Mouse (Mus musculus) lung, adult 2 months (tissue): Measurements from ENCODE around the gene Mrps18a. TPM values are rescaled to one million over a fixed set of nuclear protein-coding genes. Genes with fewer than 3 reads are reported as not detected.

ENCODE experiments used
- DNase-seq: peaks from one replicate; pipeline ENCODE4 v3.0.0; 2022
- H3K4me1 ChIP-seq: fragments of 200-500 bp; 2 replicates; pipeline ENCODE4 v1.6.1; 2011; ENCODE audit warnings: low read length; ENCODE audit not compliant: control insufficient read depth, insufficient read depth
- H3K4me3 ChIP-seq: fragments of 200-500 bp; replicated peaks from 2 replicates; pipeline ENCODE3; 2011; ENCODE audit warnings: low read depth, mild to moderate bottlenecking, control low read depth, low read length; ENCODE audit errors: extremely low read depth
- CTCF ChIP-seq: fragments of 200-500 bp; IDR thresholded peaks from 2 replicates; pipeline ENCODE4 v1.5.1; 2011; ENCODE audit warnings: mild to moderate bottlenecking, low read length, control low read depth; ENCODE audit not compliant: insufficient read depth
- POLR2A ChIP-seq: fragments of 200-500 bp; IDR thresholded peaks from 2 replicates; pipeline ENCODE4 v1.6.1; 2011; ENCODE audit warnings: low read depth, mild to moderate bottlenecking, control low read depth, low read length, borderline replicate concordance; ENCODE audit errors: extremely low read depth
- WGBS: fragments of 180-500 bp; shearing (Covaris S2); methylation state at CpG from one replicate; pipeline ENCODE4 v1.1.7; 2018; 5-methylcytosine and 5-hydroxymethylcytosine counted together
- polyA plus RNA-seq: library from polyadenylated mRNA; depleted of rRNA; stranded (reverse); fragments of >200 nt; gene quantifications from 2 replicates; pipeline ENCODE4 v1.2.3, GENCODE M21; 2012

Mrps18a gene
- polyA plus RNA-seq, 1 experiment: 44.9 TPM

- no peak overlapping the region for H3K4me3 ChIP-seq
- TF ChIP-seq CTCF (no peak), POLR2A (0 out of 2 replicates have a peak, but pooled peaks have one; percentile 18)
- DNase-seq: no peak
- H3K4me1 ChIP-seq: peaks cover 17% of the 10 kb centered on the region
- WGBS: 31% methylated on average over 8 of the region's 8 CpGs
Measured at GRCm38 (mm10) chr17:46098525-46098924, 12.3 kb upstream of the Mrps18a start.

GRCm38 (mm10) chr17:46101906-46102305 is 8.9 kb upstream of the Mrps18a start:
- 78% methylated on average over 9 of the region's 9 CpGs for WGBS
- peaks cover 17% of the 10 kb centered on the region for H3K4me1 ChIP-seq
- no peak overlapping the region for H3K4me3 ChIP-seq
- TF ChIP-seq CTCF: no peak
- DNase-seq: no peak

- no peak for DNase-seq
- no peak overlapping the region for H3K4me3 ChIP-seq
- WGBS: 55% methylated on average over 8 of the region's 8 CpGs
- peaks cover 17% of the 10 kb centered on the region for H3K4me1 ChIP-seq
- TF ChIP-seq POLR2A (no peak), CTCF (no peak)
Measured at GRCm38 (mm10) chr17:46102608-46103159, 8.1 kb upstream of the Mrps18a start.

GRCm38 (mm10) chr17:46104487-46104886 is 6.3 kb upstream of the Mrps18a start:
- 11% methylated on average over 12 of the region's 12 CpGs for WGBS
- DNase-seq: peak; percentile 64
- H3K4me1 ChIP-seq: peaks cover 9% of the 10 kb centered on the region; the same call in 1 of the 2 replicates
- H3K4me3 ChIP-seq: no peak overlapping the region
- TF ChIP-seq POLR2A (peak; percentile 57; the same call in 1 of the 2 replicates), CTCF (no peak; the same call in 1 of the 2 replicates)

- TF ChIP-seq CTCF: no peak
- no peak for TF ChIP-seq POLR2A
- WGBS: 74% methylated on average over 4 of the region's 4 CpGs
Measured at GRCm38 (mm10) chr17:46108286-46108685, 2.5 kb upstream of the Mrps18a start.

GRCm38 (mm10) chr17:46115489-46115888 is 4.7 kb downstream of the Mrps18a start:
- Histone ChIP-seq H3K4me1 (peaks cover 31% of the 10 kb centered on the region), H3K4me3 (no peak overlapping the region)
- DNase-seq: no peak
- WGBS: 18% methylated on average over 2 of the region's 2 CpGs
- TF ChIP-seq CTCF (no peak), POLR2A (no peak)

More at GRCm38 (mm10) chr17:46108286-46108685, 2.5 kb upstream of the Mrps18a start:
- no peak for DNase-seq
- peaks cover 2% of the 10 kb centered on the region; the same call in 1 of the 2 replicates for H3K4me1 ChIP-seq
- no peak overlapping the region for H3K4me3 ChIP-seq

GRCm38 (mm10) chr17:46116138-46116537 is 5.4 kb downstream of the Mrps18a start:
- no peak for DNase-seq
- Histone ChIP-seq H3K4me1 (peaks cover 31% of the 10 kb centered on the region), H3K4me3 (no peak overlapping the region)
- TF ChIP-seq CTCF (no peak), POLR2A (no peak)
- 51% methylated on average over 11 of the region's 11 CpGs for WGBS

GRCm38 (mm10) chr17:46116881-46117280 is 6.1 kb downstream of the Mrps18a start:
- TF ChIP-seq CTCF (no peak), POLR2A (no peak)
- peaks cover 31% of the 10 kb centered on the region for H3K4me1 ChIP-seq
- 61% methylated on average over 3 of the region's 3 CpGs for WGBS
- no peak overlapping the region for H3K4me3 ChIP-seq
- DNase-seq: no peak

GRCm38 (mm10) chr17:46117623-46118422 is 7.0 kb downstream of the Mrps18a start:
- no peak for DNase-seq
- Histone ChIP-seq H3K4me1 (peaks cover 31% of the 10 kb centered on the region), H3K4me3 (no peak overlapping the region)
- TF ChIP-seq CTCF (no peak), POLR2A (no peak)
- 66% methylated on average over 13 of the region's 13 CpGs for WGBS

- TF ChIP-seq CTCF: no peak
- TF ChIP-seq POLR2A: no peak
- WGBS: 69% methylated on average over 4 of the region's 4 CpGs
- Histone ChIP-seq H3K4me1 (peaks cover 31% of the 10 kb centered on the region), H3K4me3 (no peak overlapping the region)
- DNase-seq: no peak
Measured at GRCm38 (mm10) chr17:46118423-46118850, 7.7 kb downstream of the Mrps18a start.
